Mouse (Mus musculus) embryonic facial prominence, embryonic 14.5 days (tissue): ENCODE measurements around the gene Cep131. TPM values are rescaled to one million over a fixed set of nuclear protein-coding genes. Genes with fewer than 3 reads are reported as not detected.

Source experiments
- ATAC-seq: fragments of 200-750 bp; cut with Nextera tagmentation; 2 replicates; pipeline ENCODE4 v1.8.0; 2017; ENCODE audit warnings: low read depth, moderate number of reproducible peaks, moderate TSS enrichment
- DNase-seq: peaks from one replicate; pipeline ENCODE4 v3.0.0-alpha.2; 2015; ENCODE audit warnings: low spot score
- H3K27ac ChIP-seq: fragments of 300-500 bp; sonication (generic); replicated peaks from 2 replicates; pipeline ENCODE4 v1.5.1; 2014; ENCODE audit warnings: low read depth, mild to moderate bottlenecking, low read length, moderate library complexity
- H3K27me3 ChIP-seq: fragments of 300-500 bp; sonication (generic); replicated peaks from 2 replicates; pipeline ENCODE4 v1.6.1; 2014; ENCODE audit warnings: low read length; ENCODE audit not compliant: control insufficient read depth, insufficient read depth
- H3K36me3 ChIP-seq: fragments of 300-500 bp; sonication (generic); 2 replicates; pipeline ENCODE4 v1.6.1; 2014; ENCODE audit warnings: low read length, mixed read lengths; ENCODE audit not compliant: control insufficient read depth, insufficient read depth
- H3K4me1 ChIP-seq: fragments of 300-500 bp; sonication (generic); 2 replicates; pipeline ENCODE4 v1.6.1; 2014; ENCODE audit warnings: antibody characterized with exemption, low read length; ENCODE audit not compliant: control insufficient read depth, insufficient read depth
- H3K4me2 ChIP-seq: fragments of 300-500 bp; sonication (generic); 2 replicates; pipeline ENCODE4 v1.6.1; 2014; ENCODE audit warnings: low read depth, mild to moderate bottlenecking, low read length, moderate library complexity, mixed read lengths
- H3K4me3 ChIP-seq: fragments of 300-500 bp; sonication (generic); 2 replicates; pipeline ENCODE4 v1.5.1; 2014; ENCODE audit warnings: low read depth, mild to moderate bottlenecking, low read length
- H3K9ac ChIP-seq: fragments of 300-500 bp; sonication (generic); 2 replicates; pipeline ENCODE4 v1.6.1; 2014; ENCODE audit warnings: low read depth, mild to moderate bottlenecking, low read length, moderate library complexity, mixed read lengths
- H3K9me3 ChIP-seq: fragments of 300-500 bp; sonication (generic); 2 replicates; pipeline ENCODE4 v1.6.1; 2016; ENCODE audit warnings: low read length; ENCODE audit not compliant: control insufficient read depth
- WGBS: fragments of 180-500 bp; shearing (Covaris S2); extraction: QIAGEN DNeasy Blood & Tissue Kit; methylation state at CpG from one replicate; pipeline ENCODE4 v1.1.7; 2014; 5-methylcytosine and 5-hydroxymethylcytosine counted together
- polyA plus RNA-seq: library from polyadenylated mRNA; unstranded; fragments of >200 nt; fragmentation: Nextera tagmentation; extraction: Ambion mirVana; gene quantifications from 2 replicates; pipeline ENCODE4 v1.2.1, GENCODE M21; 2014

The Cep131 gene
- polyA plus RNA-seq, 1 experiment from 2014 or later = 28.2 TPM

- no peak overlapping the region for H3K9ac ChIP-seq
- no peak overlapping the region for H3K4me2 ChIP-seq
- H3K27ac ChIP-seq = no peak overlapping the region
- H3K27me3 ChIP-seq = no peaks in the 10 kb centered on the region
- no peaks in the 10 kb centered on the region for H3K36me3 ChIP-seq
- H3K4me1 ChIP-seq = no peaks in the 10 kb centered on the region
- ATAC-seq (peak; percentile 71; the same call in 1 of the 2 replicates), DNase-seq (peak; percentile 72)
- 35% methylated on average over 9 of the region's 10 CpGs for WGBS
- H3K9me3 ChIP-seq = no peaks in the 10 kb centered on the region
- no peak overlapping the region for H3K4me3 ChIP-seq
These were observed 56.3 kb downstream of the Cep131 start for GRCm38 (mm10) chr11:120030145-120030901.

DNA sequence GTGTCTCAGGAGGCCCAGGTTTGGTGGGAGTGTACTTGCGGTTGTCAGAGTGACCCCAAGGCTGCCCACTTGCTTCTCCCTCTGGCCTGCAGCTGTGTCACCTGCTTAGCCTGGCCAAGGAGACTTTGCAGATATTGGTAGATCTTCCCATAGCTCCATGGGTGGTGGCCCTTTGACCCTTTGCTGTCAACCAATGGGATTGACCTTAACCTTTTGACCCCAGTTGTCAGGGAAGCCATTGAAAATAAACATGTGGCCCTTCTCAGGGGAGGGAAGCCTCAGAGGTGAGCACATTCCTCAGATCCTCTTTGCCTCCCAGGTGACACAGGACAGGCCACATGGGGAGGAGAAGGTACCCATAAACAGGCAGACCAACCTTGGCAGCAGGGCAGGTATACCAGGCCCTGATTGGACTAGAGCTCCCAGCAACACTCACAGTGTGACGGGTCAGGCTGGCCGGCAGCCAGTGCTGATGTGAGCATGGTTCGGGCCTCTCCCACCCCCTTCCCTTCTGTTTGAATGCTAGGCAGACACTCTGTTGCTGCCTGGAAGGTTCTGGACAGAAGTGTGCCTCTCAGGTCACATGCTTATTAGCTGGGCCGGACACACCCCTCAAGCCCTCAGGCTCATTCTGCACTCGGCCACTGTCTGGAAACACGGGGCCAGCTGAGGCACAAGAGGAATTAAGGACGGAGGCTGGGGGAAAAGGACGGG lies 57.0 kb downstream of the Cep131 start:
- no peak overlapping the region for H3K27ac ChIP-seq
- no peak for DNase-seq

DNA sequence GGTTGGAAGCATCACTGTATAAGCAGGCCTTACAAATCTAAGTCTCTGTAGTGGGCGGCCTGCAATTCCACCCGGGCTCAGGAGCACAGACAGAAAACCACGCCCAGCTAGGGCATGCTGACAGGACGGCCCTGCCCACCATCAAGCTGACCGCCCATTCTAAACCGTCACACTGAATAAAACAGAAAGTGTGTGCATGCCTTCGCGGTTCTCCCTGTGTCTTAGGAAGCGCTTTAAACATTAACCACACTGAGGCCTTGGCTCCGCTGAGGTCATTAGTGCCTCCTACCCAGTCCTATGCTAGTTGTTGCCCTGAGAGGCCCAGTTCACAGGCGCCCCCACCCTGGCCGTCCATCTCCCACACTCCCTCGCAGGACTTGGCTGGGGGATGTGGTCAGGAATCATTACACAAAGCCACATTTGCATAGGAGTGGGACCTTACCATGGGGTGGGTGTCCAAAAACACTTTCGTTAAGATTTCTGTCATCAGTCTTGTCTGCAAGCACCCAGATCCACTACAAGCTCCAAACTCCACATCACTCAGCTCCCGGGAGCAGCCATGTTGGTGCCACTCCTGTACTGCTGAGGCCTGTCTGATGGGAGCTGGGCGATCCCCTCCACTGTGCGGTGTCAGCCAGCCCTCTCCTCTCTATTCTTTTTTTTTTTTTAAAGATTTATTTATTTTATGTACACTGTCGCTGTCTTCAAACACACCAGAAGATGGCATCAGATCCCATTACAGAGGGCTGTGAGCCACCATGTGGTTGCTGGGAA lies 58.1 kb downstream of the Cep131 start:
- Histone ChIP-seq H3K27me3 (no peaks in the 10 kb centered on the region), H3K9ac (no peak overlapping the region), H3K9me3 (no peaks in the 10 kb centered on the region), H3K4me3 (no peak overlapping the region), H3K4me1 (no peaks in the 10 kb centered on the region), H3K36me3 (no peaks in the 10 kb centered on the region), H3K27ac (no peak overlapping the region), H3K4me2 (no peak overlapping the region)
- ATAC-seq (no peak), DNase-seq (no peak)
- WGBS = 80% methylated on average over 18 of the region's 18 CpGs

More for the DNA sequence above, 57.0 kb downstream of the Cep131 start:
- 0 out of 2 replicates have a peak, but pooled peaks have one; percentile 15 for ATAC-seq
- Histone ChIP-seq H3K9ac (no peak overlapping the region), H3K9me3 (no peaks in the 10 kb centered on the region), H3K4me1 (no peaks in the 10 kb centered on the region), H3K4me2 (no peak overlapping the region), H3K36me3 (no peaks in the 10 kb centered on the region), H3K27me3 (no peaks in the 10 kb centered on the region), H3K4me3 (no peak overlapping the region)
- 44% methylated on average over 9 of the region's 9 CpGs for WGBS

- H3K27ac ChIP-seq = no peak overlapping the region
- no peak overlapping the region for H3K4me3 ChIP-seq
- no peak overlapping the region for H3K9ac ChIP-seq
- H3K4me1 ChIP-seq = no peaks in the 10 kb centered on the region
- ATAC-seq (no peak), DNase-seq (no peak)
- no peaks in the 10 kb centered on the region for H3K36me3 ChIP-seq
- H3K4me2 ChIP-seq = no peak overlapping the region
- 73% methylated on average over 3 of the region's 3 CpGs for WGBS
- no peaks in the 10 kb centered on the region for H3K9me3 ChIP-seq
- H3K27me3 ChIP-seq = no peaks in the 10 kb centered on the region
These were observed 59.7 kb downstream of the Cep131 start for GRCm38 (mm10) chr11:120026941-120027340.

DNA sequence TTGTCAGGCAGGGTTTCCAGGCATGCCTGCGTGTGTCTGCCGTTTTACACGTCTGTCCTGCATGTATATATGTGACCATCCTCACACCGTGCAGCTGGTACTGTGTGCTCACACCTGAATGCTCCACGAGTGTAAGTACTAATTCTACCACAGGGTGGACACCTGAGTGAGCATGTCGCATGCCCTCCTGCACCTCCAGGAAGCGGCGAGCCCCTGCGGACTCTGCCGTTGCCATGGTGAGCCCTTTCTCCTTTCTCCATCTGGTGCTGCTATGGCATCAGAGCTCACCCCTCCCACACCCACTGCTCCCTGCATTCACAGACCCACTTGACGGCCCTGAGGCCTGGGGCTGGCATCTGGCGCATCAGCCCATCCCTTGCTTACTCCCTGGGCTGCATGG lies 63.8 kb downstream of the Cep131 start:
- Histone ChIP-seq H3K27ac (no peak overlapping the region), H3K4me2 (no peak overlapping the region), H3K27me3 (no peaks in the 10 kb centered on the region), H3K36me3 (no peaks in the 10 kb centered on the region), H3K9me3 (no peaks in the 10 kb centered on the region), H3K4me3 (no peak overlapping the region), H3K4me1 (no peaks in the 10 kb centered on the region), H3K9ac (no peak overlapping the region)
- no peak for DNase-seq
- peak; percentile 48 for ATAC-seq
- WGBS = 58% methylated on average over 12 of the region's 12 CpGs

DNA sequence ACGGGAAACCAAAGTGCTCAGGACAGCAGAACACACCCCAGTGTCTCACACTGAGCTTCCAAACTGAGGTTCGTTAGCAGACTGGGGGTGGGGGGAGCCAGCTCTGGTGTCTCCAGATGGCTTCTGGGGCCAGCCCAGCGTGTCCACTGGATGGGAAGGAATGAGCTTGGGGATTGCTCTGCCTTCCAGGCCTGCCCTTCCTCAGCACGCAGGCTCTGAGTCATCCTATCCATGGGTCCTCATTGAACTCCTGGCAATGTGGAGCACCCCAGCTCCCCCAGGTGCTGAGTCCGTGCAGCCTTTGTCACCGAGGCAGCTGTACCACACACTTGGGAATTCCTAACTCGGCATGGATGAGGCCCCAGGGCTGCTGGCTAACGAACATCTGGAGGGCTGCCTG lies 64.4 kb downstream of the Cep131 start:
- H3K4me1 ChIP-seq = no peaks in the 10 kb centered on the region
- DNase-seq = no peak
- no peak overlapping the region for H3K9ac ChIP-seq
- H3K27ac ChIP-seq = no peak overlapping the region
- no peaks in the 10 kb centered on the region for H3K27me3 ChIP-seq
- H3K4me2 ChIP-seq = no peak overlapping the region
- no peak for ATAC-seq
- H3K9me3 ChIP-seq = no peaks in the 10 kb centered on the region
- H3K36me3 ChIP-seq = no peaks in the 10 kb centered on the region
- 51% methylated on average over 8 of the region's 8 CpGs for WGBS
- no peak overlapping the region for H3K4me3 ChIP-seq

DNA sequence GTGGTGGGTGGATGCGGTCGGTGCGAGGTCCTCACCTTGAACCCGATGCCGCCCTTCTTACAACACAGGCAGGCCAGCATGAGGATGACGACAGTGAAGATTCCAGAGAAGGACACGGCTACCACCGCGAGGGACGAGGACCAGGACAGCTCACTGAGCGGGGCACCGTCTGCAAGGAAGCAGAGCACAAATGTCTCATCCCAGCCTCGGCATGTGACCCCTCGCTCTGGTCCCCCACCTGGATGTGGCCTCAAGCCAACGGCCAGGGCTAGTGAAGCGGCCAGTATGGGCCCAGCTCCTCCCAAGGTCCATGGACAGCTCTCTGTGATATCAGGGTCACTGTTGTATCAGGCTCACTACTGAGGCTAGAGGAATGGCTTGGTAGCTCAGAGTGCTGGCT lies 65.3 kb downstream of the Cep131 start:
- Histone ChIP-seq H3K4me2 (no peak overlapping the region), H3K9me3 (no peaks in the 10 kb centered on the region), H3K27ac (no peak overlapping the region), H3K36me3 (no peaks in the 10 kb centered on the region), H3K27me3 (no peaks in the 10 kb centered on the region), H3K4me1 (no peaks in the 10 kb centered on the region), H3K4me3 (no peak overlapping the region), H3K9ac (no peak overlapping the region)
- 95% methylated on average over 12 of the region's 16 CpGs for WGBS
- ATAC-seq (no peak), DNase-seq (no peak)

GRCm38 (mm10) chr11:120019542-120020440 lies 66.8 kb downstream of the Cep131 start:
- H3K36me3 ChIP-seq = no peaks in the 10 kb centered on the region
- H3K4me3 ChIP-seq = no peak overlapping the region
- H3K27ac ChIP-seq = no peak overlapping the region
- no peaks in the 10 kb centered on the region for H3K4me1 ChIP-seq
- ATAC-seq = 0 out of 2 replicates have a peak, but pooled peaks have one; percentile 9
- no peak for DNase-seq
- peak overlapping the region; percentile 14; the same call in 1 of the 2 replicates for H3K9ac ChIP-seq
- 45% methylated on average over 23 of the region's 23 CpGs for WGBS
- H3K27me3 ChIP-seq = no peaks in the 10 kb centered on the region
- no peak overlapping the region for H3K4me2 ChIP-seq
- H3K9me3 ChIP-seq = no peaks in the 10 kb centered on the region
